Mouse (Mus musculus) urinary bladder, postnatal 36 days (tissue): ENCODE data around the gene Olfr549.

Experiments
- DNase-seq, 2 experiments: peaks; one replicate each; pipeline ENCODE4 v3.0.0; 2022; ENCODE audit warnings: low spot score in 2 of 2, mixed read lengths in 1 of 2

Olfr549 gene

DNA sequence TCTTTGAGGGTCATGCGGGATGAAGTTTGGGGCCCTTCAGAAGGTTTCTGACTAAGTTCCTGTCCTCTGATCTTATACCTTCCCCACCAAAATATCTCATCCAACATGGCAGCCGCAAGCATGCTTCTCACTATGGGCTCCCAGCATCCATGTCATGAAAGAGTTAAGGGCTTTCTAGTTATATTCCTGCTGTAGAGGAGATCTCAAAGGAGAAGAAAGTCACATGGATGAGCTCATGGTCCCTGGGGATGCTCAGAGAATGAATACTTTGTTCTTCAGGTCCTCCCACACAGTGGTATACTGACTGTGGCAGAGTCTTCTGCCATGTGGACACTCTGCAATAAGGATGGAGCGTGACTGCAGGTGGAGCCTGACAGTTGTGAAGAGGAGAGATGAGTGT is at the start of gene Olfr549:
Gene Olfr549 (plus strand): TSS at position 301 of the 400 bp plus-strand sequence.
- DNase-seq = no peak

DNA sequence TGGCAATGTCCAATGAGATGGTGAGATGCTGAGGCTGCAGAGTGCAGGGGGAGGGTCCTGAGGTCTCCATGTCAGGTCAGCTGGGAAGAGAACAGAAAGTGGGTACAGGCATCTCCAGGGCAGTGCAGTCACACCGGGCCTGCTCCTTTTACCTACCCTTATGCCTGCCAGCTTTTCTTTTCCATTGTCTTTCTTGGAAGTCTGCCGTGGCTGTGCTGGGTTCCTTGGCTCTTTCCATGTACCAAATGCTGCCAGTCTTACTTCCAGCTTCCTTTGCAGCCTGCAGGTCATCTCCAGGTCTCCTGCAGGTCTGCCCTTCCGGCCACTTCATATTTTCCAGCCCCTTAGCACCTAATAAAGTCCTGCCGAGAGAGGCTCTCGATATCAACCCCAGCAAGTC is 47.7 kb upstream of the Olfr549 start:
- DNase-seq = no peak

DNA sequence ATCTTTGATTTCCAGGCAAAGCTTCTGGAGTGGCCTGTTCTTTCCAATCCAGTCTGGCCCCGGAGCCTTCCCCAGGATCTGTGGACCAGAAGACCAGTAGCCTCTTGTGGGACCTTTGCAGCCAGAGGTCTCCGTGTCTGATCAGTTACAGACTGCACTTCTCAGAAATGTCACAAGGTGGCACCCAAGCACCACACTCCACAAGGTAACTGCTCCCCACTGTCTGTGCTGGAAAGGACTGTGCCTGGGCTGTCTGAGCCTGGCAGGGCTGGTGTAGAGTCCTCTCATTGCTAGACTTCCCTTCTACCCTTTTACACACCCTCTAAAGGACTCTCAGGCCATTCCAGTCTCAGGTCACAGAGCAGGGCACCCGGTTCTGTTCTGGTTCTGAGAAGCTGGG is 42.8 kb upstream of the Olfr549 start:
- peak; percentile 68 to 75 for DNase-seq

DNA sequence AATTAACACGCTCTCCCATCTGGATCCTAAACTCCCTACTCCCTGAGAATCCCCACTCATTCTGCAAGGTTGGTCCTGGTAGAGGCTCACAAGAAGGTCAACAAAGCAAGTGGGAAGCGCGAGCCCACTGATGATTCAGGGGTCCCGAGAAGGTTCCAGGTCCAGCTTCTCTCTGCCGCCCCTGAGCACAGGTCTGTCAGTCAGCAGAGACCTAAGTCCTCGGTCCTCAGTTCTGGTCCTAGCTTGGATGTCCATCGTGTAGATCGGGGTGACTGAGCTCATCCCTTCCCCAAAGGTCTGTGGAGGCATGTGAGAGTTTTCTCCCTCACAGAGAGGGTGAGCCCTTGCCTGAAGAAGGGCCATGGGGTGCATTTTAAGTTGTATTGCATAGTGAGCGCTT is 41.6 kb upstream of the Olfr549 start:
- DNase-seq = no peak

DNA sequence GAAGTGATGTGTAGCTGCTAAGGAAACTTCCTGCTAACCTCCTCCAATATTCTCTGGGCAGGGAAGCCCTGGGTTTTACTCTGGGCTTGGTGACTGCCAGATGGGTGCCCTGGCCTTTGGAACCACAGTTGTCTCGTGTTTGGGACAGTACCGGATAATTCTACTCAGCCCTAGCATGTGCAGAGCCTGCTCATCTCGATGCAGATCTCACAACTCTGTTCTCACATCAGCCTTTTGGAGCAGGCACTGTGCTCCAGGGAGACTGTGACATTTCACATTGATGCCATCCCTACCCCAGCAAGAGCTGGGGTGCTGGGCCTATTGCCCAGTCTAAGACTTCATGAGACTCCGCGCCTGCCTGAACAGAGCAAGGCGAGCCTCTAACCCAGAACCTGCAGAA is 41.0 kb upstream of the Olfr549 start:
- DNase-seq = no peak

DNA sequence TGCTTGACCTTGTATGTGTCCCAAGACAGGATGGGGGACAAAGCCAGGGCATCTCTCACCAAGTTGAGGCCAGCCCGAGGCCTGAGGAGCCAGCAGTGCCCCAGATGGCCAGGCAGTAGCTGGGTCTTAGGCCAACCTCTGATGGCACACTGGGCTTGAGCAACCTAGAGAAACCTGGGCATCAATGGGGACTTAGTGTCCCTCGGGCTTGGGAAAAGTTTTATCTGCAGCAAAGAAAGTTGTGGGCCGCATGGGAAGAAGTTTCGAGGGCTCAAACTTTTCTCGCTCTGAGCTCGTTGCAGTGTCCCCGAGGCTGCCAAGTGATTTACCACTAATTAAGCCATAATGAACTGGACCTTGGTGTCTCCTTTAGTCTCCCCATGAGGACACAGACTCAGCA is 39.9 kb upstream of the Olfr549 start:
- no peak for DNase-seq

DNA sequence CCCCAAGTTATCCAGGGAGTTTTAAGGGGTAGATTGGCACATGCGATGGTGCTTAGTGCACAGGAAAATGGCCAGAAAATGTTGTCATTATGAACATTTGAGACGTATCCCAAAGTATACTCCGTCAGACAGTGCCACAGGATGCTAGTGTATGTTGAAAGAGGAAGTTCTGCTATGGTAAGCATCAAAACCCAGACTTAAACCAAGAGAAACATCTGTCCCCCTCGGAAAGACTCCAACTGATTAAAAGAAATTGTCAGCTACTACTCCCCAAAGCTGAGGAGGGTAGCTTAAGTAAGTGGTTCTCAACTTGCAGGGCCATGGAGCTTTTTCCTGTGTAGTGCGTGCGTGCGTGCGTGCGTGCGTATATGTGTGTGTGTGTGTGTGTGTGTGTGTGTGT is 37.7 kb upstream of the Olfr549 start:
- DNase-seq = no peak

DNA sequence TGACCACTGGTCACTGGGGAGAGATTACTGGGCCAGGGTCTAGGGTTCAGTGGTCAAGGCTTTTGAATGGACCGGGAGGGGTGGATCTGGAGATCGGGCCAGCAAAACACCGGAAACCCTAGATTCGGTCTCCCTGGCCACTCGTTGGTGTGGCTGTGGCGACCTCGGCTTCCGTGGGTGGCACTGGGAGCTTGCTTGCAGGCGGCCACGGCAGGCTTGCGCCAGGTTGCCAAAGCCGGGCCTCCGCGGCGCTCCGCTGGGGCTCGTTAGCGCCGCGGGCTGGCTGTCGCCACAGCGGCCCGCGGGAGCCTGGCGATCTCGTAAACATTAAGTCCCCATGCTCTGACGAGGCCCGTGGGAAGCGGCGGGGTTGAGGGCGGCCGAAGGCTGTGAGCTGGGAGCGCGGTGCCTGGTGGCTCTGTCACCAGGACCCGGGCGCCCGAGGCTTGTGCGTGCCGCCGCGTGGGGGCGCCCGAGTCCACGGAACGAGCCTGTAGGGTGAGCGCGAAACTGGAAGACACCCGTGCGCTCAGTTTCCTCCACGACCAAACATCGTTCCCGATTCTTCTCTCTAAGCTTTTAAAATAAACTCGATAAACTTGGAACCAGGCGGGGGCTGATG is 36.7 kb upstream of the Olfr549 start:
- DNase-seq = peak; percentile 78 to 84

DNA sequence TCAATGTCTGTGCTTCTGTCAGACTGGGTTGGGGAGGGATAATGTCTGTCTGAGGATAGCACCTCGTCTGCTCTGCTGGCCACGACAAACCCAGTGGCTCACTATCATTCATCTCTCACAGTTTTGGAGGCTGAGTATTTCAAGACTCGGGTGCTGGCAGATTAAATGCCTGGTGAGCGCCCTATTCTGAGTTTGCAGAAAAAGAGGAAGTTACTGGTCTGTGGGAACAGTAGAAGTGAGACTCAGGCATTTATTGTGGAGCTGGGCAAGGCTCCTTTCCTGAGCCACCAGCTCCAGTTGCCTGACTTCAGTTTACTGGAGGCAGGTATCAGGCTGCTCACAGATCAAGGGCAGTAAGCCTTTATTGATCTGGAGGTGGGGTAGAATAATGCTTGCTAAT is 35.5 kb upstream of the Olfr549 start:
- no peak for DNase-seq

DNA sequence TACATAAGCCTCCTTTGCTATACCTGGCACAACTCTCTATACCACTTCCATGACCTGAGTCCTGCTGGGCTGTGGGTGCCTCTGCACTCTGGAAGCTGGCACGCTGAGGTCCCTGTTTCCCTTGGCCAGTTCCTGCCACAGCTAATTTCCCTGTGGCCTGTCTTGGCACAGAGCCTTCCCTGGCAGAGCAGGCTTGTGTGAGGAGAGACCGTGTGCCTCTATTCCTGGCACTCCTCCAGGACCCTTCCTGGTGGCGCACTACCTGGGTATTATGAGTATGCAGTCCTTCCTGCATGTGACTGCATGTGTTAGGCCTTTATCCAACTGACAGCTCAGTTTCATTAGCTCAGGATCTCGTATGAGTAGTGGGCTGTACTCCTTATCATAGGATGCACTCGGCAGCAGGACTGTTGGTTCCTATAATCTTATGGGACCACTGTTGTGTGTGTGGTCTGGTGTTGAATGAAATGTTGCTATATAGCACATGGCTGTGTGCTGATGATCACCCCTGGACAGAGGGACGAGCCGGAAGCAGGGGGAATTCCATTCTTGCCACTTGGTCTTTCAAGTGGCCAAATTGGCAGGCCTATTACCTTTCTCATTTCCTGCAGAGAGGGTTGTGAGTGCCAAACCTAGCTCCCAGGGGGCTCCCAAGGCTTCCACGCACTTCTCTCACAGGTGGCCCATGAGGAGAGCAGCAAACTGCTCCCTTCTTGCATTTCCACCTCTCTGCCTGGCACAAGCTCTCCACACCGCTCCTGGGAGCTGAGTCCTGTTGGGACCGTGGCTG is 33.2 kb upstream of the Olfr549 start:
- DNase-seq = peak in 1 of 2 experiments; percentile 26

DNA sequence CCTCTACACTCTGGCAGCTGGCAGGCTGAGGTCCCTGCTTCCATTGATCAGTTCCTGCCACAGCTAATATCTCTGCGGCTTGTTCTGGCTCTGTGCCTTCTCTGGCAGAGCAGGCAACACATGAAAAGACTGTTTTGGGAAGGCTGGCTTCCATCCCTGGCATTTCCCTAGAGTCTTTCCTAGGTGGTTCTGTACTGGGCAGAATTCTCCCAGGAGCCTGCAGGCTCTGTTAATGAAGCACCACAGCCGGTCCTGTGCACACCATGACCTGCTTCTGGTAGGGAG is 32.7 kb upstream of the Olfr549 start:
- no peak for DNase-seq

DNA sequence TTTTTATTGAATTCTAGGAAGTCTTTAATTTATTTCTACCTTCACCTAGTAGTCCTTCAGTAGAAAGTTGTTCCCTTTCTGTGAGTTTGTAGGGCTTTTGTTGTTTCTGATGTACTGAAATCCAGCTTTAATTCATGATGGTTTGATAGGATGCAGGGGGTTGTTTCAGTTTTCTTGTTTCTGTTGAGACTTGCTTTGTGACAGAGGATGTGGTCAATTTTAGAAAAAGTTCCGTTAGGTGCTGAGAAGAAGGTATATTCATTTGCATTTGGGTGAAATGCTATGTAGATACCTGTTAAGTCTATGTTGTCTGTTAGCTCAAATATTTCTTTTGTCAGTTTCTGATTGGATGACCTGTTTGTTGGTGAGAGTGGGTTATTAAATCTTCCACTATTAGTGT is 20.6 kb upstream of the Olfr549 start:
- no peak for DNase-seq

DNA sequence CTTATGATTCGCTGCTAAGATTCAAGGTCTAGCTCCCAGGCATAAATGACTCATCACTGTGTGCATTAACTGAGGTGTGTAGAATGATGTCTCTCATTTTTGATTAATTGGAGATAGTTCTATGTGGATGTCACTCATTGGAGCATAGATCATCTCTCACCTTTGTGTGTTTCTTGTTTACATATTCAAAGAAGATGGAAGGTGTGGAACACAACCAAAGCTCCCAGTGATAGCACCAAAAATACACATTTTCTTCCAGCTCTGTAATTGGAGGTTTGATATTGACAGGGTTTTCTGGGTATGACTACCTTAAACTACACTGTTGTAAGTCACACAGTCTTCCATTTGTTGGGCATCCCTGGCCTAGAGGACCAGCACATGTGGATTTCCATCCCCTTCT is 15.2 kb upstream of the Olfr549 start, which contains the start of gene Olfr547:
Gene Olfr547 (plus strand): TSS at position 301 of the 400 bp plus-strand sequence.
- DNase-seq = no peak

DNA sequence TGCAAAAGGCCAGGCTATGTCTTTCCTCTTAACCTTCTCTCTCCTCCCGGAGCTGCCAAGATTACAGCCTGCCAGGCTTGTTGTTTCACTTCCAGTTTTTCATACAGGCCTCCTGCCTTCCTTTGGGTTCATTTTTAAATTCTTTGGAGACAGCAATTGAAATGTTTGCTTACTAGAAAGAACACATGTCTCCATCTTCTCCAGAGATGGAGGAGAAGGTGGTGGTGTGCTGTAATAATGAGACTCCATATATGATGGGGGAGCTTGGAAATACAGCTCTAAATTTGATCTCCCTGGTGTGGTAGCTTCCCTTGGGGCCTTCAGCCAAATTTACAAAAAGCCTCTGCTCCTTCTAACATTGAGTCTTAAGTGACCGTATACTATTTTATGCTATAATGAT is 9.1 kb upstream of the Olfr549 start, which contains the start of gene Olfr548-ps1:
Gene Olfr548-ps1 (plus strand): TSS at position 301 of the 400 bp plus-strand sequence.
- DNase-seq = no peak

DNA sequence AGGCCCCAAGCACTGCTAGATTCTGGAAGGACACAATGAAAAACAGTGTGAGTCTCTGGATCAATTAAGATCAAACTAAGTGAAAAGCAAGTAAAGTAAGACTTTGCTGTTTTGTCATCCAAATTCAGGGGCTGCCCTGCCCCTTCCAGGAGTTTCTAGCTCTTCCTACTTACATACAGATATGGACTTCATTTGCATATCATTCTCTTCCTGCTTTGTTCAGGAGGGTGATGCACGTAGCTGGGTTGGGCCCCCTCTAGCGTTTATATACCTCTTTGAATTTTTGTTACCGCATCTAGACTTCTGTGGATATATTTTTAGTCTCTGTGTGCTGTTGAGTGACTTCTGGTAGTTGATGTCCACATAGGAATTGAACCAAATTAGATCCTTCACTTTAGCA is 8.4 kb upstream of the Olfr549 start:
- no peak for DNase-seq

DNA sequence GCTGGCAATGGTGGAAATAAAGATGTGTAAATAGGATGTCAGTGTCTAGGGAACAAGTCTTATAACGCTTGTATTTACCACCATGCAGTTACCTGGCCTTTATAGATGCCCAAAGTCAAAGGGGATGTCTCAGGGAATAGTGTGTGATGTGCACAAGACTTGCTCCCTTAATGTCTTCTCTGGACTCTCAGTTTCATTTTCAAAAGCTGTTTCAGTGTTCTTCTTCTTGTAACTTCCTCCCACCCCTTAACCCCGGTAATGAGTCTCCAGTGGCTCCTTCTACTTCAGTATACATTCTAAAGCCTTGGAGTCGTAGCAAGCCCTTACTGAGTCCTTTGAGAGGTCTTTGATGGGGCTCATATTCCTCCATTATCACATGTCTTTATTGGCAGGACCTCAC is 3.6 kb downstream of the Olfr549 start:
- no peak for DNase-seq

DNA sequence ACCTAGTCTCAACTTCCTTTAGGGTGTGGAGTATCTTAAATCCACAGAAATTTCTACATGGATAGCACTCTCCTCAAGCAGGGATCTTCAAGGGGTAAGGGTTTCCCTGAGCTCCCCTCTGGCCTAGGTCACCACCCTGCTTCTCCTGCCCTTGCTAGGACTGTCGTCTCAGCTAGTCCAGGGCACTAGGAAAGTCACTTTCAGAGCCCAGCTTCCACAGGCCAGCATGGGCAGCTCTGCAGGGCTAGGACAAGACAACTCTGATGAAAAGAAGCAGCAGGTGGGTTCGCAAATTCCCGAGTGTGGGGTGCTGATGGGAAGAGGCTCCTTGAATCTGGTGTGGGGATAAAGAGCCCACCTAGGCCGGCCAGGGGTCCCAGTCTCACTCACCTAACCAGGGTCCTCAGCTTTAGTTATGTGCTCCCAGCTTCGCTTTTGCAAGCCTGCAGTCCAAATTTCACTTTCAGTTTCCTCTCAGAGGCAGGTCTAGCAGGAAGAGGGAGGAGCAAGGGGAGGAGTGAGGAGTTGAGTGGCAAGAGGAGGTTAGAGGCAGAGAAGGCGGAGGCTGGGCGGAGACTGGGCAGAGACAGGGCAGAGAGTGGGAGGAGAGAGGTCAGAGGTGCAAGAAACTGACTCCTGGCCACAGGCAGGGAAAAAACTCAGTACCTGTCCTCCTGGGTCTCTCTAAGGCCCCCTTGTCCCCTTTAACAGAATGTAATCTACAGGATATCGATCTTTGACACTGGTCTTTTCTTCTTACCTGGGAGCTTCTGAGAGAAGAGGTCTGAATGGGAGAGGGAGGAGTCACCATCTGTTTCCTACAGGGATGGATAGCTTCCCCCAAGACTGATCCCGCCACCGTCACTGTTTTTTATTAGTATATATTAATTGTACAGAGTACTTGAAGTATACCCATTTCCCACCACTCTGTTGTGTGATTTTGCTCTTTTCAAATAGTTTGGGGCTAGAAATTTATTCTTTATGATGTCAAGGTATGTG is 15.6 kb downstream of the Olfr549 start, which contains the start of gene Trim21:
Gene Trim21 (minus strand): TSS at position 488 of the 999 bp plus-strand sequence.
- peak; percentile 87 to 89 for DNase-seq

DNA sequence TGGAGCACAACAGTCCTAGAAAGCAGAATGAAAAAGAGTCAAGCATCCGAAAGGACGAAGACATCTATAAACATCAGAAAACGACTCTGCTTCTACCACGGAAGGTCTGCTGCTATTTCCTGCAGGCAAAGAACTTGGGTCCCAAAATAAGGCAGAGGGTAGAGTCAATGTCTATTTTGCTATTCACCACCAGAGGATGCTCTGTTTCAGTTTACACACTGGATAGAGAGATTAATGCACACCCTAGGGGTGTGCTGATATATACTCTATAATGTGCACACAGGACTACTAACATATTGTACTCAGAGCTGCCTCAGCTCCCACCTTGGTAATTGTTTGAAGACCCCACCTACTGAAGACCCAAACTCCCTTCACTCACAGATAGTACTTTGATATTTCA is 16.5 kb downstream of the Olfr549 start:
- no peak for DNase-seq

DNA sequence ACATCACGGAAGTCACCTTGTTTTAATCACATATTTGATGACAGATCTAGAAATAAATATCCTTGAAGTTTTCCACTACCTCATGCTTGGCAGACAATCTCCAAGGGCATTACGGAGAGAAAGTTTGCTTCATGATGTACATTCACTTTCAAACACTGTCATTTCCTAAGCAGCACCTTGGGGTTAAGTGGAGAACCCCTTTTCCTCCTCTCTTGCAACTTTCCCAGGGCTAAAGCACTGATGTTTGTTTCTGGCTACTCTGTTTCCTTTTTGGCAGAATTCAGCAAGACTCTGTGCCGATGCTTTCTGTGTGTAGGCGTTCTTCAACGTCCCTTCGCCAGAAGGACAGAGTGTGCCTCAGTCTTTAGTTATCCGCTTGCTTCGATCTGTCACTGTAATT is 21.5 kb downstream of the Olfr549 start, which contains the start of gene Olfr550:
Gene Olfr550 (plus strand): TSS at position 301 of the 400 bp plus-strand sequence.
- DNase-seq = no peak

DNA sequence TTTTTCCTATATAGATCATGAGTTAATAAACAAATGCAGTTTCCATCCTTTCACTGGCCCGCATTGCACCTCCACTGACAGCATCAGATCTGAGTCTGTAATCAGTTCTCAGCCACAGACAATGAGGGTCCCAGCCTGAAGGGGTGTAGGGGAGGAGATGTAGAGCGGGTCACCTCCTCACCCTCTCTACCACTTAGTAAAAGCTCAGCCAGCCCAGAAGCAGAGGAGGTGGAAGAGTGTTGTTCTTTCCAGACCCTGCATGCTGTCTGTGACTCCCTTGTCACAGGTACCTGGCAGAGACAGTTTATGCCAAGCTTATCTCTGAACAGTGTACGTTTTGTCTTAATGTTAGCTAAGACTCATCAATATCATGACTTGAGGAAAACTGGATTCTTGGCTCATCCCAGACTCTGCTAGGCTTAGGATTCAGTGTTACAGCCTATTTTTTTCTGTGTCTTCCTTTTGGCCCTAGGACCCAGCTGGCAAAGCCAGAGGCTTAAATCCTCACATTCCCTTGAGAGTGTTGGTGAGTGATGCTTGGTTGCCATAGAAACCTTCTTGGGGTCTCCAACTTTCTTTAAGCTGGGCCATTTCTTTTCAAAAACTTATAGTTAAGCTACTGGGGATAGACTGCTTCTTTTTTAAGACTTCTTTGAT is 23.6 kb downstream of the Olfr549 start:
- no peak for DNase-seq

DNA sequence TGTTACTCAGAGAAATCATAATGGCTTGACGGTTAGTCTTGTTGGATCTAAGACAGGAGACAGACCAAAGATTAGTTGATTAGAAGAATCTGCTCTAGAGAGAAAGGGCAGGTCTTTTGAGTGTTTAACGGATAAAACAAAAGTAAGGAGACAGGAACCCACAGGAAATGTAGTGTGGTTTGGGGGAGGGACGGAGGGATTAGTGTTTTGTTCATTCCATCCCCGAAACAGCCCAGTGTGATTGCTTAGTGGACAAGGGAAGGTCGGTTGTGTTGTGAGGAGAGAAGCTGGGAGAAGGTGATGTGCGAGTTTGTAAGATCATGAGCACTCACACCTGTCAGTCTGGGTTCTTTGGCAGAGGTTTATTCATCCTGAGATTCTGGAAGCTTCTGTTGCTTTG is 26.3 kb downstream of the Olfr549 start:
- DNase-seq = no peak

DNA sequence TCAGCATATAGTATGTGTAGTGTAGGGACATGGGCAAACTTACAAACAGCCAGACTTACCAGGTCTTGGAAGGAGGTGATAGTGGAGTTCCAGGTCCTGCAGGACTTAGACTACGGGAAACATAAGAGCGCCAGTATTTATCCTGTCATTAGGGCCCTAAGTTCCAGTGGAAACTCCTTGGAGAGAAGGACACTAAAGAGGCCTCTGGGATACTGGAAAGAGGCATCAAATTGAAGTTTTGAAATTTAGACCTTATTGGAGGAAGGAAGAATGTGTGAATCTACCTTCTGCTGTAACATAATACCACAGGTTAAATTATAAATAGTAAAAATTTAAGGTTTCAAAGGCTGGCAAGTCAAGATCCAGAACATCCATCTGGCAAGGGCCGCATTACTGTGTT is 42.1 kb downstream of the Olfr549 start, which contains the start of gene Olfr551:
Gene Olfr551 (minus strand): TSS at position 101 of the 400 bp plus-strand sequence.
- DNase-seq = no peak
